Mouse (Mus musculus): ENCODE results near the gene Sinhcaf. TPM values are rescaled to one million over a fixed set of nuclear protein-coding genes. Genes with fewer than 3 reads are reported as not detected.

Sinhcaf gene
- polyA plus RNA-seq, 1 experiment from 2014 or later = 27.0 TPM

Other genes with a start within 250 kb of the Sinhcaf start
- gene Ipo8, start 115.0 kb downstream of the Sinhcaf start, polyA plus RNA-seq (2015; fragmentation: Nextera tagmentation; extraction: Ambion mirVana) = 9.0 and 12.0 TPM in 2 replicates
- gene Caprin2, start 50.2 kb downstream of the Sinhcaf start, polyA plus RNA-seq (2015; fragmentation: Nextera tagmentation; extraction: Ambion mirVana) = 7.2 and 8.0 TPM in 2 replicates
- gene Dennd5b, start 155.2 kb upstream of the Sinhcaf start, polyA plus RNA-seq (2015; fragmentation: Nextera tagmentation; extraction: Ambion mirVana) = 3.8 and 4.3 TPM in 2 replicates
- gene Gm10203, start 183.7 kb upstream of the Sinhcaf start, polyA plus RNA-seq (2015; fragmentation: Nextera tagmentation; extraction: Ambion mirVana) = not detected in 2 replicates
- gene Etfbkmt, start 193.4 kb upstream of the Sinhcaf start, polyA plus RNA-seq (2015; fragmentation: Nextera tagmentation; extraction: Ambion mirVana) = 11.5 and 13.5 TPM in 2 replicates
- gene Amn1, start 242.2 kb upstream of the Sinhcaf start, polyA plus RNA-seq (2015; fragmentation: Nextera tagmentation; extraction: Ambion mirVana) = 7.7 and 8.0 TPM in 2 replicates

Measured in liver, embryonic 13.5 days (tissue).